Mouse (Mus musculus): ENCODE results near the gene Slc35b3. TPM values are rescaled to one million over a fixed set of nuclear protein-coding genes. Genes with fewer than 3 reads are reported as not detected.
A peak's percentile ranks its signal among the peaks of the same experiment; 100 is the strongest.

Gene Slc35b3
- total RNA-seq, 2 experiments from 2014 or later = 1.7 to 2.9 TPM

GRCm38 (mm10) chr13:38938433-38938832, 22.2 kb downstream of the Slc35b3 start:
- no peak for DNase-seq

DNA sequence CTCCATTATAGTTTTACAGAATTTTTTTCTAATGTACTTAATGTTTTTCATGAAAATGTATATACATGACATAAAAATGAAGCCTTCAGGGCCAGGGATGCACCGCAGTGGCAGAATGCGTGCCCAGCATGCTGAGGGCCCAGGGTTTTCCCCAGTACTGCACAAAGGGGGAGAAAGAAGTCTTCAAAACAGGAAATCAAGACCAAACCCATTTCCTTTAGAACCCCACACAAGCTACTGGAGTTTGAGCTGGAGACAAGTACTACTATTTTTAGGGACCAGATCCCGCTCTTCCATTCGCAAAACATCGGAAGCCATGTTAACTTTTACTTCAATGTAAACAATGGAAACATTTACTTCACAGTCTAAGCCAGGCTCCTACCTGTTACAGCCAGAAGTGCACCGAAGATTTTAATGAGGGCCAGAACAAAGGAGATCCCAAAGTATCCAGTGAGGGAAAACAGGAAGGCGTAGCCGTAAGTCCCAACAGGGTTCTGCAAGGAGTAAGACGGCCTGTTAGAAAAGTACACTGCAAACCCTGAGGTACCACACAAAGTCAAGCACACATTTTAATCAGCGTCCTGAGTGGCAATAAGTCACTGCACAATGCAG, 23.7 kb downstream of the Slc35b3 start:
- DNase-seq = no peak

GRCm38 (mm10) chr13:38935856-38936446, 24.7 kb downstream of the Slc35b3 start:
- peak; percentile 46 for DNase-seq

DNA sequence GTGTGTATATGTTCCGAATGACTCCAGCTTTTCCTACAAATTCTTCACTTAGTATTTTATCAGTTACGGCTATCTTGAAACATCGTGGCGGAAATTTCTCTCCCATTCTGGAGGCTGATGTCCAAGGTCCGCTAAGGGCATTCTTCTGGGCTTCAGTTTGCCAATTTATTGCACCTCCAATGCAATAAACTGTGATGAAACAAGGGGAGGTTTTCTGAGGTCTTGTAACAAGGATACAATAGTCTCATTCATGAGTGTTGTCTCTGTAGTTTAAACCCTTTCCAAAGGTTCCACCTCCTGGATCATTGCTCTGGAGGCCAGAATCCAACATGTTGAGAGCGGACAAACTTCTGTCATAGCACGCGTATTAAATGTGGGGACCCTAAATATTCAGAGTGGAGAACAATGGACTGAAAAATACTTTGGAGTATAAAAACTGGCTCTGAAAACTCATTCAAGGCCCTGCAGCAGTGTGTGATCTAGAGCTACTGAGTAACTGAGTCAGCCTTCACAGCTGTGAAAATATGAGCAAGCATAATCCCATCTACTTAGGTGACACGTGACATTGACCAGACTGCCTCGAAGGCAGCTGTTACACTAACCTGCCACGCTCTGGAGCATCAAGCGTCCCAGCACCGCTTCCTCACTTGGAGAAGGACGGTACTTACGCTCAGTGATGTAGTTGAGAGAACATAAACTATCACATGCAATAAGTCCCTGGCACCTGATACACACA, 30.7 kb downstream of the Slc35b3 start:
- DNase-seq = no peak

- DNase-seq = no peak
These were observed 38.0 kb downstream of the Slc35b3 start for GRCm38 (mm10) chr13:38922676-38923075.

GRCm38 (mm10) chr13:38921306-38921705, 39.4 kb downstream of the Slc35b3 start:
- DNase-seq = no peak

GRCm38 (mm10) chr13:38918188-38918885, 42.3 kb downstream of the Slc35b3 start:
- DNase-seq = no peak

DNA sequence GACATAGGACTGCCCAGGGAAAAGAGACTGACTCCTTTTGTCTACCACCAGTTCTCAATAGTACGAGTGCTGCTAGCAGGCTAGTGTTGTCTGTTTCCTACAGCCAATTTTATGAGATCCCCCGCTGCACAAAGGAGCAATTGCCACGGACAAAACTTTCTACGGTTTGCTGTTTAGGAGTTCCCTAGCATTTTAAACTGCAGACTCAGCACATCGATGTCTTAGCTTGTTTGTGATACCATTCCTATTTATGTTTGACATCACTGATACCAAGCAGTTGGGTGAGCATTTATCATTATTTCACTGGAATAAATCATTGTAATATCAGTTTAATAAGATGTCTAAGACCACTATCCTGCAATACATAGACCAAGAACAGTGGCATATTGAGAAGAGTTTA, 43.1 kb downstream of the Slc35b3 start:
- no peak for DNase-seq

- no peak for DNase-seq
These were observed 45.9 kb downstream of the Slc35b3 start for GRCm38 (mm10) chr13:38914771-38915170.

- DNase-seq = no peak
These were observed 68.3 kb downstream of the Slc35b3 start for GRCm38 (mm10) chr13:38892364-38892763.
